Mouse (Mus musculus) midbrain, postnatal 0 days (tissue): ENCODE data around the gene Pla2g15. TPM values are rescaled to one million over a fixed set of nuclear protein-coding genes. Genes with fewer than 3 reads are reported as not detected.

Experiments used
- ATAC-seq: fragments of 200-750 bp; cut with Nextera tagmentation; 2 replicates; pipeline ENCODE4 v1.8.0; 2017; ENCODE audit warnings: moderate number of reproducible peaks, mild to moderate bottlenecking, moderate TSS enrichment, moderate library complexity; ENCODE audit not compliant: low FRiP score
- DNase-seq: peaks from one replicate; pipeline ENCODE4 v3.0.0-alpha.2; 2015; ENCODE audit warnings: low spot score
- H3K27ac ChIP-seq: fragments of 300-500 bp; sonication (generic); 2 replicates; pipeline ENCODE4 v1.5.1; 2014; ENCODE audit warnings: low read depth, mild to moderate bottlenecking, low read length, mixed read lengths
- H3K27me3 ChIP-seq: fragments of 300-500 bp; sonication (generic); 2 replicates; pipeline ENCODE4 v1.6.1; 2014; ENCODE audit warnings: low read length, control low read depth, mixed read lengths; ENCODE audit not compliant: insufficient read depth
- H3K36me3 ChIP-seq: fragments of 300-500 bp; sonication (generic); 2 replicates; pipeline ENCODE4 v1.6.1; 2014; ENCODE audit warnings: low read length, control low read depth, mixed read lengths; ENCODE audit not compliant: insufficient read depth
- H3K4me1 ChIP-seq: fragments of 300-500 bp; sonication (generic); 2 replicates; pipeline ENCODE4 v1.6.1; 2014; ENCODE audit warnings: mild to moderate bottlenecking, control low read depth, antibody characterized with exemption, low read length, mixed read lengths; ENCODE audit not compliant: insufficient read depth
- H3K4me2 ChIP-seq: fragments of 300-500 bp; sonication (generic); 2 replicates; pipeline ENCODE4 v1.6.1; 2014; ENCODE audit warnings: low read depth, mild to moderate bottlenecking, low read length, mixed read lengths; ENCODE audit not compliant: poor library complexity, severe bottlenecking
- H3K4me3 ChIP-seq: fragments of 300-500 bp; sonication (generic); 2 replicates; pipeline ENCODE4 v1.5.1; 2014; ENCODE audit warnings: low read depth, mild to moderate bottlenecking, low read length, moderate library complexity
- H3K9ac ChIP-seq: fragments of 300-500 bp; sonication (generic); replicated peaks from 2 replicates; pipeline ENCODE4 v1.6.1; 2014; ENCODE audit warnings: mild to moderate bottlenecking, low read length, moderate library complexity, mixed read lengths; ENCODE audit not compliant: poor library complexity, severe bottlenecking
- H3K9me3 ChIP-seq: fragments of 300-500 bp; sonication (generic); 2 replicates; pipeline ENCODE4 v1.6.1; 2016; ENCODE audit warnings: low read length, control low read depth
- CTCF ChIP-seq: IDR thresholded peaks from 2 replicates; pipeline ENCODE4 v1.5.1; 2016; ENCODE audit warnings: antibody characterized with exemption, mild to moderate bottlenecking
- WGBS: fragments of 180-500 bp; shearing (Covaris S2); extraction: QIAGEN DNeasy Blood & Tissue Kit; methylation state at CpG from one replicate; pipeline ENCODE4 v1.1.7; 2014; 5-methylcytosine and 5-hydroxymethylcytosine counted together
- polyA plus RNA-seq: library from polyadenylated mRNA; unstranded; fragments of >200 nt; fragmentation: Nextera tagmentation; extraction: Ambion mirVana; gene quantifications from 2 replicates; pipeline ENCODE4 v1.2.1, GENCODE M21; 2015
- total RNA-seq: library from RNA; depleted of rRNA; stranded (reverse); fragments of >200 nt; gene quantifications from 2 replicates; pipeline ENCODE4 v1.2.3, GENCODE M21; 2014; rRNA removed

The Pla2g15 gene
- total and polyA plus RNA-seq, 2 experiments from 2014 or later, result 16.7 to 22.5 TPM

GRCm38 (mm10) chr8:106210821-106211345, 60.7 kb downstream of the Pla2g15 start, which contains the start of the genes Slc7a6os and Prmt7:
Gene Slc7a6os, minus strand, starts transcription at chr8:106210935.
Gene Prmt7, plus strand, starts transcription at chr8:106210936.
- Histone ChIP-seq H3K4me1 (peaks cover 7% of the 10 kb centered on the region), H3K27me3 (no peaks in the 10 kb centered on the region), H3K4me2 (peak within 1 kb of the TSS; percentile 76), H3K36me3 (peaks cover 12% of the 10 kb centered on the region), H3K27ac (peak within 1 kb of the TSS; percentile 96), H3K9ac (peak within 1 kb of the TSS; percentile 90), H3K4me3 (peak within 1 kb of the TSS; percentile 80), H3K9me3 (no peaks in the 10 kb centered on the region)
- ATAC-seq, result peak; percentile 98
- TF ChIP-seq CTCF, result no peak
- WGBS, result under 1% methylated on average over 52 of the region's 52 CpGs
- DNase-seq, result peak; percentile 97

DNA sequence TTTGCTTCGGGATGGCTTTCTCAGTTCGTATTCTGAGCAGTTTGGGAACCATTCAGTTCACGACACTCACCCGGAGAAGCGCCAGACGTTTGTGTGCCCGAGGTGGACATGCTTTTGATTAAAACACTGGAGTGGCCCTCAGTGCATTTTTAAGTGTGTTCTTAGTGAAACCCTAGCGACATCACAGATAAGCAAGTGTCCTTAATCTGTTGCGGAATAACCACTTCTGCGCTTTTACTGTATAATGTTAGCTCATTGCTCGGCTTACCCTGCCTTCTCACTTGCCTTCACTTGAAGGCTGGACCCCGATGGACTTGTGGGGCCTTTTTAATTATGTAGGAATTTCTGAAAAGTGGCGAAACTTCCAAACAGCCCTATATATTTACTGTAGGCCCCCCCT, 61.2 kb downstream of the Pla2g15 start:
- Histone ChIP-seq H3K27ac (peak overlapping the region; percentile 96), H3K27me3 (no peaks in the 10 kb centered on the region), H3K9ac (peak overlapping the region; percentile 90), H3K4me1 (peaks cover 7% of the 10 kb centered on the region), H3K4me3 (peak overlapping the region; percentile 80), H3K4me2 (peak overlapping the region; percentile 76), H3K9me3 (no peaks in the 10 kb centered on the region), H3K36me3 (peaks cover 12% of the 10 kb centered on the region)
- ATAC-seq, result no peak
- no peak for DNase-seq
- WGBS, result 3% methylated on average over 13 of the region's 13 CpGs
- TF ChIP-seq CTCF, result no peak

DNA sequence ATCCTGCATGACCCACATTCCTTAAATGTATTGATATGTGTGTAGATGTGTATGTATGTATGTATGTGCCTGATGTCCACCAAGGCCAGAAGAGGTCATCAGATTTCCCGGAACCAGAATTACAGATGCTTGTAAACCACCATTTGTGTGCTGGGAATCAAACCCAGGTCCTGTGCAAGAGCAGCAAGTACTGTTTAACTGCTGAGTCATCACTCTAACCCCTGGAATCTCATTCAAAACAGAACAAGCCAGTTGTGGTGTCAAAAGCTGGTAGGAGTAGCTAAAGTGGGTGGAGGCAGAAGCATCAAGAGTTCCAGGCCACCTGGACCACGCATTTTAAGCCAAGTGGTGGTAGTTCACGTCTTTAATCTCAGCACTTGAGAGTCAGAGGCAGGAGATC, 63.8 kb downstream of the Pla2g15 start:
- no peak overlapping the region for H3K9ac ChIP-seq
- no peak overlapping the region for H3K4me3 ChIP-seq
- no peaks in the 10 kb centered on the region for H3K27me3 ChIP-seq
- H3K4me1 ChIP-seq, result peaks cover 7% of the 10 kb centered on the region
- H3K4me2 ChIP-seq, result no peak overlapping the region
- ATAC-seq (no peak), DNase-seq (no peak)
- H3K27ac ChIP-seq, result no peak overlapping the region
- H3K9me3 ChIP-seq, result no peaks in the 10 kb centered on the region
- WGBS, result 90% methylated on average over 3 of the region's 3 CpGs
- peaks cover 26% of the 10 kb centered on the region for H3K36me3 ChIP-seq
- no peak for TF ChIP-seq CTCF

Other genes with a start within 250 kb of the Pla2g15 start
- gene Pskh1, start 250.0 kb upstream of the Pla2g15 start, total RNA-seq, result 23.2 and 23.9 TPM in 2 replicates
- 8.7 and 11.9 TPM in 2 replicates for gene Pskh1, start 250.0 kb upstream of the Pla2g15 start, polyA plus RNA-seq
- gene Ctrl, start 216.5 kb upstream of the Pla2g15 start, total RNA-seq, result 3.6 and 4.0 TPM in 2 replicates
- 3.2 and 3.9 TPM in 2 replicates for gene Ctrl, start 216.5 kb upstream of the Pla2g15 start, polyA plus RNA-seq
- gene Psmb10, start 212.0 kb upstream of the Pla2g15 start, total RNA-seq, result 44.9 and 85.1 TPM in 2 replicates
- gene Psmb10, start 212.0 kb upstream of the Pla2g15 start, polyA plus RNA-seq, result 110 and 122 TPM in 2 replicates
- 7.5 and 19.3 TPM in 2 replicates for gene Lcat, start 207.0 kb upstream of the Pla2g15 start, total RNA-seq
- 5.6 and 6.8 TPM in 2 replicates for gene Lcat, start 207.0 kb upstream of the Pla2g15 start, polyA plus RNA-seq
- gene Slc12a4, start 184.3 kb upstream of the Pla2g15 start, total RNA-seq, result 11.8 and 12.1 TPM in 2 replicates
- gene Slc12a4, start 184.3 kb upstream of the Pla2g15 start, polyA plus RNA-seq, result 9.6 and 12.0 TPM in 2 replicates
- not detected in 2 replicates for gene Dpep3, start 171.0 kb upstream of the Pla2g15 start, total RNA-seq
- gene Dpep3, start 171.0 kb upstream of the Pla2g15 start, polyA plus RNA-seq, result not detected in 2 replicates
- 16.3 and 18.8 TPM in 2 replicates for gene Dus2, start 159.1 kb upstream of the Pla2g15 start, total RNA-seq
- 21.3 and 22.2 TPM in 2 replicates for gene Dus2, start 159.1 kb upstream of the Pla2g15 start, polyA plus RNA-seq
- not detected in 2 replicates for gene Dpep2nb, start 144.4 kb upstream of the Pla2g15 start, total RNA-seq
- not detected in 2 replicates for gene Dpep2nb, start 144.4 kb upstream of the Pla2g15 start, polyA plus RNA-seq
- gene Ddx28, start 138.5 kb upstream of the Pla2g15 start, total RNA-seq, result 29.7 and 36.3 TPM in 2 replicates
- 22.8 and 22.9 TPM in 2 replicates for gene Ddx28, start 138.5 kb upstream of the Pla2g15 start, polyA plus RNA-seq
- 16.5 and 18.0 TPM in 2 replicates for gene Nfatc3, start 91.6 kb upstream of the Pla2g15 start, total RNA-seq
- 1.8 and 2.7 TPM in 2 replicates for gene Nfatc3, start 91.6 kb upstream of the Pla2g15 start, polyA plus RNA-seq
- gene Esrp2, start 13.4 kb upstream of the Pla2g15 start, total RNA-seq, result 0.77 TPM in 1 of 2 replicates, not detected in the other
- gene Esrp2, start 13.4 kb upstream of the Pla2g15 start, polyA plus RNA-seq, result 0.31 TPM in 1 of 2 replicates, not detected in the other
- 37.1 and 44.3 TPM in 2 replicates for gene Slc7a6, start 18.5 kb downstream of the Pla2g15 start, total RNA-seq
- gene Slc7a6, start 18.5 kb downstream of the Pla2g15 start, polyA plus RNA-seq, result 40.2 and 41.7 TPM in 2 replicates
- 40.5 and 53.3 TPM in 2 replicates for gene Slc7a6os, start 60.5 kb downstream of the Pla2g15 start, total RNA-seq
- gene Slc7a6os, start 60.5 kb downstream of the Pla2g15 start, polyA plus RNA-seq, result 33.8 and 35.2 TPM in 2 replicates
- gene Prmt7, start 60.5 kb downstream of the Pla2g15 start, total RNA-seq, result 60.0 and 71.6 TPM in 2 replicates
- gene Prmt7, start 60.5 kb downstream of the Pla2g15 start, polyA plus RNA-seq, result 51.9 and 58.3 TPM in 2 replicates
- 111 and 114 TPM in 2 replicates for gene Smpd3, start 187.6 kb downstream of the Pla2g15 start, total RNA-seq
- gene Smpd3, start 187.6 kb downstream of the Pla2g15 start, polyA plus RNA-seq, result 74.0 and 81.5 TPM in 2 replicates